Mouse (Mus musculus) left cerebral cortex, postnatal 10 days (tissue): ENCODE data around the gene Dock1. TPM values are rescaled to one million over a fixed set of nuclear protein-coding genes. Genes with fewer than 3 reads are reported as not detected.
A peak's percentile ranks its signal among the peaks of the same experiment; 100 is the strongest.

Experiments
- DNase-seq, 2 experiments: peaks; one replicate each; pipeline ENCODE4 v3.0.0; 2021 to 2022; ENCODE audit warnings: low spot score in 2 of 2, mixed read lengths in 1 of 2; ENCODE audit errors: extremely low spot score in 1 of 2
- intact Hi-C: fragments of 180-260 bp; cut with DNase I; formaldehyde crosslinking; loops from one replicate; pipeline ENCODE4 v1.15.1; 2025
- total RNA-seq, 2 experiments: library from RNA; stranded (reverse); gene quantifications; 2 replicates each; pipeline ENCODE4 v1.2.3; 2021

The Dock1 gene
- total RNA-seq, 2 experiments from 2014 or later: 19.4 to 20.8 TPM

DNA sequence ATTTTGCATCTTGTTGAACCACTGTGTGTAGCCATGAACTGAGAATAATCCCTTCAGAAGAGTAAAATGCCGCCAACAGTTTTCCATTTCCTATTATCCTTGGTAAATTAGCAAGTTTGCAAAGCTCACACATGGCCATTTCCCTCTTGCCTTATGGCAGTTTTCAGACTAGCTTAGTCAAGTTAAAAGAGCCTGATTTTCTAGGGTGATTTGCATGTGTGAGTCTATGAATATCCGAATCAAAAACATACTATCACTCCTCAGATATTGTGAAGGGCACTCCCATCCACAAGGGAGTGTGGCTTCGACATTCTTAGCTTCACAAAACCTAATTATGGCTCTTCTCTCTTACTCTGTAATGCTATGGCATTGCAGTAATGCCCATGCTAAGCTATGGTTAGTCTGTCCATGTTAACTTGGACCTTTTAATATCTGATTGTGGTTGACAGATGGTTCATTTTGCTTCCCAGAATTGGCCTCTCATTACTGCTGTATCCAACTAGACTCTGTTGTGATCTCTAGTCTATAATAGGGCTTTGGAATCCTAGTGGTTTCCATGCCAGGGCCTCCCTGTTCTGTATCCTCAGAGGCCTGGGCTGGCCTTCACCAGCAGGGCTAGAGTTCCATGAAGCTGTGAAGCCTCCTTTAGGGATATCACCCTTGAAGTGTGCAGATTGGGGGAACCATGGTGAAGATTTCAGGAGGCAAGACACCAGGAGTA, 60.1 kb downstream of the Dock1 start:
- DNase-seq: no peak
- intact Hi-C loops: no loop called here

DNA sequence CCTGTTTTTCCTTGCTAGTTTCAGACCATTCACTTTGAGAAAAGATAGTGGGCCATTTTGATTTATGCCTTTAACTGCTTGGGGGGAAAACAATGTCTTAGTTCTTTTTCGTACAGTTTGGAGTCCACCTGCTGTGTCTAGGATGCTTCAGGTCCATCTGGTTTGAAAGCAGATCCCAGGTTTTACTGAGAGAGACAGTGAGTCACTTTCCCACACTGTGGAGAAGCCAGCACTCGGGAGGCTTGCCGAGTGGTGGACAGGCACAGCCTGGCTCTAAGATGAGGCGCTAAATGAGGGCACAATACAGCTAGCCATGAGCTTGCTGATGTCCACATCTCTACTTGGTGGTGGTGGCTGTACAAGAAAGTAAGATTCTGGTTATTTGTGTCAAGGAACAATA, 76.6 kb downstream of the Dock1 start:
- intact Hi-C loops: no loop called here
- DNase-seq: no peak

DNA sequence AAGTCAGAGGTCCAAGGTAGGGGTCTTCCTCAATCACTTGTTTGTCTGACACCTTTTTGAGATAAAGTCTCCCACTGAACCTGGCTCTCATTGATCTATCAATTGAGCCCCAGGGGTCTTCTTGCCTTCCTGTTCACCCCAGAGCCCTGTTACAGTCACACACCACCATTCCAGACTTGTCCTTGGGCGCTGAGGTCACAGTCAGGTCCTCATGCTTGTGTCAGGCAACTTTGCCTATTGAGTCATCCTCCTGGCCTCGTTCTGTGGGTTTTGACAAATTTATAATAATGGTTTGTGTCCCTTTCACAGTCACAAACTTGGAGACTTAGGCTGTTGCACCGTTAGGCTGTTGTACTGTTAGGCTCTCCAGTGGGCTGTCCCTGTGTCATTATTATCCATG, 77.9 kb downstream of the Dock1 start:
- no peak for DNase-seq
- intact Hi-C loops: no loop called here

DNA sequence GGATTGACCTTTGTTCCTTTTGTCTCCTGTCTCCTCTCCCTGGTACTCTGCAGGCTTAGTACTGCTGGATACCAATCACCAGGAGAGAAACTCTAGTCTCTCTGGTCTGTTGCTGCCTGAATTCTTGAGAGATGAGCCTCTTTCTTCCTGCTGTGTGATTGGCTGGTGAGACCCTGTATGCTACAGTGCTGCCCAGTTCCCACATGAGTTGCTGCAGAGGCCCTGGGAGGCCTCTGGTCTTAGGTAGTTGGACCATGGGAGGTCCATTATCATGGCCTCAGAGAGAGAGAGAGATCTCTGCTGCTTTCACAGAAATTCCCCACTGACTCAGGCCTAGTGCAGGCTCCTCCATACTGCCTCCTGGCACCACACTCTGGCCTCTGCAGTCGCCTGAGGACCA, 79.2 kb downstream of the Dock1 start:
- DNase-seq: no peak
- intact Hi-C loops: no loop called here

DNA sequence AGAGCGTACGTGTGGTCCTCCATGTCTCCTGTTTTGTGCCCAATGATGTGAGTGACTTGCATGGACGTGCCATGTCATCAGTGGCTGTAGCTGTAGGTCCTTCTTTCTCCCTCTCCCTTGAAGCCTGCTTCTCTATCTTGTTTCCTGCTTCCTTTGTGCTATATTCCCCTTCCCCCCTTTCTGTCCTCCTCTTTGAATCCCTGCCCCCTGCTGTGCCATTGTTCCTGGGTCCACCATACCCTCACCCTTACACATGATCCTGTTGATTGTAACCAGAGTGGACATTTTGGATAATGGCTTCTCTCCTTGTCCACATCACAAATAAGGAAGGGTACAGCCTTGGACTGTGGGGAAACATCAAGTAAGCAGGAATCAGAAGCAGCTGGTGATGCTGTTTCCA, 81.0 kb downstream of the Dock1 start:
- intact Hi-C loops: no loop called here
- no peak for DNase-seq

DNA sequence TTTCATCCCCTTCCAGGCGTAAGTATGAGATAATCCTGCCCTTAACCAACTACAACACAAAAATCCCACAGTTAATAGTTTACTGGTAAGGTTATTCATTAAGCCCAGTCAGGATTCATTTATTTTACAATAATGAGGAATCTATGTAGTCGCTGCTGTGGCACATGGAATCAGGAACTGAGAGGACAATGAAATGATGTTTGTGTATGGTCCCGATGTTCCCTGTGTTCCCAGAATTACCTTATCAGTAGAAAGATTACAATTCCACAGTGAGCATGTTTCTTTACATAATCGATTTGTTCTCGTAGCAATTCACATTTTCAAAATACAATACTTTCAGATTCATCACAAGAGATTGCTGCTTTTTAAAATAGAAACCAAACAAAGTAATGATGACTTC, 83.0 kb downstream of the Dock1 start:
- intact Hi-C loops: no loop called here
- DNase-seq: no peak

DNA sequence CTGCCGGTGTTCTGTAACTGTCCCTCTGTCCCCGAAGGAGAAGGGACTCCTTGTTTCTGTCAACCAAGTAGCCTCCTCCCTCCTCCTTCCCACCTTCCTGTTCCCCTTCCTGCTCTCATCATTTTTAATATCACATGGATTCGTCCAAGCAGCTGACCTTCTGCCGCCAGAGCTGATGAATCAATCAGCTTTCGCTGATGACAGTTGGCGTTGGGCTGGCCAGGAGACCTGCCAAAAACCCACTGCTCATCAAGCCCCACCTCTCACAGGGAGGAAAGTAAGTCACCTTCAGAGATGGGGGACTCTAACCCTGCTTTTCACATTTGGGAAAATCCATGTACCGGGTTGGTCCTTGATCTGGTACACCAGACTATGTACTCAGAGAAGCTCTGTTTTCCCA, 87.2 kb downstream of the Dock1 start:
- DNase-seq: no peak
- intact Hi-C loops: no loop called here

DNA sequence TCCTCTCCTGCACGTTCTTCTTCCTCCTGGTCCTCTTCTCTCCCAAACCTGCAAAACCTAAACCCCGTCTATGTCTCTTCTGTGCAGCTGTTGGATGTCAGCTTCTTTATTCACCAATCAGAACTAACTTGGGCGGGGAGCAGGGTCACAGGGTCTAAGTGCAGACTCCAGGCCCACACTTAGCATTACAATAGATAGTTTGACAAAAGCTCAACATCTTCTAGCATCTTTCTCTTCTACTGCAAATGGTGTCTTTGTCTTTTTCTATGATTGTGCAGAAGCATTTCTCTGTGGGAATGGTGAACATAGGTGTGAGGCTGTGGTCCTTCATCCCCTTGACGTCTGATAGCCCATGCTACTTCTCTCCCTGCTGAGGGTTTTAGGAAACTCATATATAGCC, 91.3 kb downstream of the Dock1 start:
- intact Hi-C loops: no loop called here

DNA sequence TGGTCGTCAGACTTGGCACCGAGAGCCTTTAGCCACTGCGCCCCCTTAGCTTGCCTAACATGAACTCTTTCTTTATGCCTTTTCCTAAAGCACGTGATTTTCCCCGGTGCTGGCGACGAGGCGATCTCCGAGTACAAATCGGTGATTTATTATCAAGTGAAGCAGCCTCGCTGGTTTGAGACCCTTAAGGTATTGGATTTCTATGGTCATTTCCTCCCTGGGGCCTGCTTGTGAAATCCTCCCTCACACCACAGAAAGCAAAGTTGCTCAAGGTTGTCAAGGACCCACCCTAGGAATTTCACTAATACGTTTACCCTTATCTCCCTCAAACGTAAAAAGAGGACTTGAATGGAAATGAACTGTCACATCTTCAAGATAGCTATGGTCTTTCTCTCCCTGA, 94.7 kb downstream of the Dock1 start:
- intact Hi-C loops: no loop called here
- no peak for DNase-seq

More for the DNA sequence above, 91.3 kb downstream of the Dock1 start:
- DNase-seq: no peak

DNA sequence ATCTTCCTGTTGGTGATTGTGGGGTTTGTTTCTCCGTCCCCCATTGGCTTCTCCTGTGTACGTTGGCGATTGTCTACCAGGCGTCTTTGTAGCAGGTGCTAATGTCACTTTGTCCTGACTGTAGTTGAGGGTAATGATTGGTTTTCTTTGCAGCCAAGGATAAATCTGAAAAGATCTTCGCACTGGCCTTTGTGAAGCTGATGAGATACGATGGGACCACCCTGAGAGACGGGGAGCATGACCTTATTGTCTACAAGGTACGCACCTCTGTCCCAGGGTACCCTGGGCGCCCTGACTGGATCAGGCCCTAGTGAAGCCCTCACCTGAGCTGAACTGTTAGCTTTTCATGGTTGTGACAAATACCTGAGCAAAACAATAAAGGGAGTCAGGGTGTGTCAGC, 100.9 kb downstream of the Dock1 start:
- intact Hi-C loops: no loop called here
- DNase-seq: no peak

DNA sequence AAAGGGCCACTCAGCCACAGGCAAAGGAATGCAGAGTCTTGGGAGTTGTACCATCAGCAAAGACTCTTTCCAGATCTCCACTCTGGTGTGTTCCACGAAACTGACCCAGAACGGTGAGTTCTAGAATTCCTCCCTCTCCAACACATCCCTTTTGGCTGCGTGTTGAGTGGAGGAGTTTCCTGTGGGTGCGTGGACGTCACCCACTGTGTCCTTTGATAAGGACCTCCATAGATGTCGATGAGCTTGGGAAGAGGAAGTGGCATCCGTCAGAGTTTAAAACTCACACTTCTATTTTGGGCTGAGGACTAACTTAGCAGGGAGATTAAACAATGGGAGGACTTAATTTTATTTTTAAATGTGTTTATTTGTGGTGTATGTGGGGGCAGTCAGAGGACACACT, 101.9 kb downstream of the Dock1 start:
- intact Hi-C loops: no loop called here
- DNase-seq: no peak

DNA sequence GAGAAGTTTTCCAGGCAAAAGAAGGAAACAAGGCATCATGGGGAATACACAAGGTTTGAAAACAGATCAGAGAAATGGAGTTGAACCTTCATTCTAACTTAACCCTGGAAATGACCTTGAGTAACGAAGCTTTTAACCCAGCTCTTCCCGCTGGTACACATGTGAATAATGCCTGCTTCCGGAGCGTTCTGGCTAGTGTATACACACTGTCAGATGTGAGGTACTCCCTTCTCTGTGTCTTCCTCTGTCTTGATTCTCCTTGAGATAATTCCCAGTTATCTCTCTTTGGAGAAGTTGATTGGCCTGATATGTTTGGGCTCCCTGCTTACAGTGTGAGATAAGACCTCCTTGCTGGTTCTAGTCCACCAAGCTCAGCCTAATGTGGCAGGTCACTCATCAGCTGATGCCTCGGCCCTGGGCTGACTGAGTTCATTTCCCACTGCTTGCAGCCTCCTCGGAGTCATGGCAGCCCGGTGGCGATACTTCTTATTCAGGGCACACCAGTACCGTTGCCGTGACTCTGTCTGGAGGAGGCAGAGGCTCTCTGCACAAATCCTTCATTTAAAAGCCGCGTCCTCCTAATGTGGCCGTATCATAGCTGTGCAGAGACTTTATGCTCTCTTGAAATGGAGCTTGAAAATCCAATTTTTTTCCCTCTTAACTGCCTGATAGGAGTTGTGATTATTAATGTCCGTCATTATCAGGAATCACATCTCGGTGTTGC, 102.6 kb downstream of the Dock1 start:
- DNase-seq: no peak
- intact Hi-C loops: no loop called here

DNA sequence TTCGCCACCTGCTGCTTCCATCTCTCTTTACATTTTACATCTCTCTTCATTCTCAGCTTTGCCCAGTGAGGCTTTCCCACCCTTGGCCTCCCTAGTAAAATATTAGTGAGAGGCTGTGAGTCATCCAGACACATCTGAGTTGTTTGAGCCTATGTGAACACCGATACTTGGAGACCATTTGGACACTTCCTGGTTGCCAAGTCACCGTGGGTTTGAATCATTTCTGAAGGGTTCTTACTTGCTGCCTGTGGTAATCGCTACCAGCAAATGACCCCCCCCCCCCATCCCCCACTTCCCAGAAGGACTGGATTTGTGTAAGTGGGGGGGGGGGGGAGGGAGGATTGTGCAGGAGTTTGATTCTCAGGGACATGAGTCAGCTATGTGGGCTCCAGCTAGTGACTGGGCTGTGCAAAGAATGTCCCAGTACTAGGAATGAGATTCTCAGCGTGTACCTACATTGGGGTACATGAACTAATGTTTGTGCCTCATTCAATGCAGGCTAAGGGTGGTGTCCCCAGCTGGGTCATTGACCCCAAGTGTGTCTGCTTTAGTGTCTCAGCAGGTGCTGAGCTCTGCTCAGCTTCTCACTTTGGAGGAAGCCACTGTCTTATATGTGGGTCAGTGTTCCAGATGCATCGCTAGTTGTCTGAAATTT, 103.4 kb downstream of the Dock1 start:
- intact Hi-C loops: no loop called here
- no peak for DNase-seq

DNA sequence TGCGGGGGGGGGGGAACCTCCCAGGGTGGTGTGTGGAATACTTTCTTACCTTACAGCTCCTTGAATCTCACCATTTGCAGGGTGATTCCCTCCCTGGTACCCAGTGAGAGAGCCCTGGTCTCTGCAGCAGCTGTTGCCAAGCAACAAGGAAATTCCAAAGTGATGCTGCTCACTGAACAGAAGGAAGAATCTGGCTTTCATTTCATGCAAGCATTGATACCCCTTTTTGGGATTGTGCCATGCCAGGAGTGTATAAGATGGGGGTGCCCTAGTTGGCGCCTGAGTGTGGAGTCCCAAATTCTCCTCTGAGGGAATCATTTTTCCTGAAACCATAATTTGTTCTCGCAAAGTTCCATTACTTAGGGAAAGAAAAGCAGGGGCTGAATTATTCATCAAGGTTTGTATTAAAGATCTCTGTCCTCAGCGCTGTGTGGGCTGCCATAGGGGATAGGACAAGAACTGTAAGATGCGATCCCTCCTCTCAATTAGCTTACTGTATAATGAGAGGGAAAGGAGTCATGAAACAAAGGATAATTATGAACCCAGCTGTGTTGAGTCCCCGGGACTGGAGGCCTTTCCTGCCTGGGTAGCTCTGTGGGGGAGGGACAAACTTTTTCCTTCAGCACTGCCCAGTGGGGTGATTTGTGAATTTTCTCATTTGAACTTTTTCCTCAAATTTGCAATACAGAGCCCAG, 104.2 kb downstream of the Dock1 start:
- peak; percentile 35 to 79 for DNase-seq
- intact Hi-C loops: no loop called here

DNA sequence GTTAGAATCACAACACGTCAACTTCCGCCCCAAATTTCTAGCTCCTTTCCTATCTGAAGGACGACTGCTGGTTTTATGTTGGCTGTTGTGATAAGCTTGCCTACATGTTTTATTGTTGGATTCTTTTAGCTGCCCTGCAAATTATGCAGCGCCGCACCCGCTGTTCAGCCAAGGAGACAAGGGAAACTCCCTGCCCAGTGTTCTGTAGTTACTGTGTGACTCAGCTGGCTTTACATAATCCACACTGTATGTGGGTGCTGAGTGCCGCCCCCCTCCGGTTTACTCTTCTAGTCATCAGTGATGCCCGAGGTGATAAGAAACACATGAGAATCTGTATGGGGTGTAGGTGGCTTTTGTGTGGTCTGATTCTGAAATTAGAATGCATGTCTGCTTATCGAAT, 105.2 kb downstream of the Dock1 start:
- intact Hi-C loops: no loop called here

DNA sequence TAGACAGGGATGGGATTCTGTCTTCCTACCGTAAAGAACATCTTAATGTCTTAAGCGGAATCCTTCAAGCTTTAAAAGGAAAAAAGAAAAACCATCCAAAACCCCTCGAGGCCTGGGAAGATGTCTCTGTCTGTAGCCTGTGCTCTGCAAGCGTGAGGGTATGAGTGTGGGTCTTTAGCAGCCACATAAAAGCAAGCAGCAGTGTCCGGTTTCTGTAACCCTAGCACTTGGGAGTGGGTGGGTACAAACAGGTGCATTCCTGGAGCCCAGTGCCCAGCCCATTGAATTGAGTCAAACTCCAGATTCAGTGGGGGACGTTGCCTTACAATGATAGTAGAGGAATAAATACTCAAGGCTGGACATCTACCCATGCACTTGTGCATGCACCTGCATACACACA, 105.9 kb downstream of the Dock1 start:
- no peak for DNase-seq
- intact Hi-C loops: no loop called here

More for the DNA sequence above, 105.2 kb downstream of the Dock1 start:
- peak; percentile 20 to 43 for DNase-seq

DNA sequence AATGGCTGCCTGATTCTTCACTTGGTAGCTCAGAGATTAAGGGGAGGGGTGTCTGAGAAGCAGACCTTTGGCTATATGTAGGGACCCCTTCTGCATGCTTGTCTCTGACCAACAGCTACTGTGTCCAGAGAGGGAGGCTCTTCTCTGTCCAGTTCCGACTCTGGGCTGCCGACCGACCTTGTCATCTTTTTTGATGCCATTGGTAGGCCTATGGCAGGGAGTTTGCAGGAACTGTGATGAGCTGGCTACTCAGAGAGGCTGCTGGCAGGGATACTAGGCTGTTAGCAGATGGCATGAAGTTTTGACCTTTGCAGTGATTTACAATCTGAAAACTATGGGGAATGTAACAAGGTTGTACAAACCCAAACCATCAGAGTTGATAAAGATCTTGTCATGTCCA, 109.3 kb downstream of the Dock1 start:
- intact Hi-C loops: no loop called here
- no peak for DNase-seq

DNA sequence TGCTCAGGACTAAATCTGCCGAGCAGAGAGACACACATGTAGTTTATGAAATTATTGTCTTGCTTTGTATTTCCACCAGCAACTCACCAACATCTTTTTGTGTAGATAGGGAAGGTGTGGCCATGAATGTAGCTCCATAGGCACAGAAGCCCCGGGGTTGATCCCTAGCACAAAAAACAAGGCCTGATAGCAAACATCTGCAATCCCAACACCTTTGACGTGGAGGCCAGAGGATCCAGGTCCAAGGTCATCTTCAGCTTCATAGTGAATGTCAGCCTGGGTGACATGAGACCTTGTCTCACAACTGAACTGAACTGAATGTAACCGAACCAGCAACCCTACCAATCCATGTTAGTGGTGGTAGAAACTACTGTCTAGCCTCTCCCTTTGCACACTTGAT, 116.7 kb downstream of the Dock1 start:
- intact Hi-C loops: no loop called here

DNA sequence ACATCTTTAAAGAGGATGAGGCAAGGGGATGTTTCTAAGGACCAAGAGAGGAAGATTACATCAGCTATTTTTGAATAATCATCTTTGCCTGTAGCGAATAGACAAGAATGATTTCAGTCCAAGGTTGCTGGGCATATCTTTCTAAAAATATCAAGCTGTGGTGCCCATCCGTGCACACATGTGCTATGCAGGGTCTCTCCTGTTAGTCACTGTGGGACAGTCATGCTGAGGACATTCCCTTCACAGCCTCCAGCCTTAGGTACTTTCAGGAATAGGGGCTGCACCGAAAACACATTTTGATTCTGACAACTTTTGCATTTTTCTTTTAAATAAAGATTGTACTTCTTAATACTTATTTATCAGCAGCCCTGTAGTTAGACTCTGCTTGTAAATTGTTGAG, 124.4 kb downstream of the Dock1 start:
- no peak for DNase-seq
- intact Hi-C loops: no loop called here

More for the DNA sequence above, 116.7 kb downstream of the Dock1 start:
- DNase-seq: no peak

DNA sequence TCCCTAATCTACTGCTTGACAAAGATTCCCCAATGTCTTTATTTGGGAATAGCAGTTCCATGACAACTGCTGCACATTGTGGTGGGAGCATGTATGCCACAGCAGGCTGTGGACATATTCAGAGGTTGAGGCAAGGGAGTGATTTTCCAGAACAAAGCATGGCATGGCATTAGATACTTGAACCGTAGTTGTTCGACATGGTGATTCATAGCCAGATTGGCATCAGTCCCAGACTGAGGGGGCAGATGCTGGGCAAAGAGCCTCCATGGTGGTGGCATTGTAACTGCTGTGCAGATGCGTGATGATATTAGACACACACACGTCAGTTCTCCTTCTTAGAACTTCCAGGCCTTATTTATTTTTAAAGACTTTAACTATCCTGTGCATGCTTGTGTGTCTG, 129.6 kb downstream of the Dock1 start:
- intact Hi-C loops: no loop called here
- no peak for DNase-seq
